Mouse (Mus musculus) cerebellum, adult 18-20 months (tissue): ENCODE data around the gene Ccdc187.

Experiments
- DNase-seq, 2 experiments: peaks; one replicate each; pipeline ENCODE4 v3.0.0; 2021

The Ccdc187 gene

DNA sequence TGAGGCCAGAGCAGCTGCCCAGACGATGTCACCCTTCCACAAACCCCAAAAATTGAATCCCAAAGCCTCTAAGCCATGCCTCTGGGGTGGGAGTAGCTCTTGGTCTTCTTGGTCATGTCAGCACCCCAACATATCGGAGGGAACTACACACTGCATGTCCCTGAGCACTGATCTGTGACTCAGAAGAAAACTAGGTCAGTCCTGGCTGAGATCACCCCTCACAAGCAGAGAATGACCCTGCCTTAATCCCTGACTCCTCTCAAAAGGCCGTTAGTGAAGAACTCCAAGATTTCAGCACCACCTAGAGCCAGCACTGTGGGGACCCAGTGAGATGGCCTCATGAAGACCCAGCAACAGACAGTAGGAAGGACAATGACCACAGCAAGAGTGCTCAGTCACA lies 26.1 kb downstream of the Ccdc187 start:
- no peak for DNase-seq

DNA sequence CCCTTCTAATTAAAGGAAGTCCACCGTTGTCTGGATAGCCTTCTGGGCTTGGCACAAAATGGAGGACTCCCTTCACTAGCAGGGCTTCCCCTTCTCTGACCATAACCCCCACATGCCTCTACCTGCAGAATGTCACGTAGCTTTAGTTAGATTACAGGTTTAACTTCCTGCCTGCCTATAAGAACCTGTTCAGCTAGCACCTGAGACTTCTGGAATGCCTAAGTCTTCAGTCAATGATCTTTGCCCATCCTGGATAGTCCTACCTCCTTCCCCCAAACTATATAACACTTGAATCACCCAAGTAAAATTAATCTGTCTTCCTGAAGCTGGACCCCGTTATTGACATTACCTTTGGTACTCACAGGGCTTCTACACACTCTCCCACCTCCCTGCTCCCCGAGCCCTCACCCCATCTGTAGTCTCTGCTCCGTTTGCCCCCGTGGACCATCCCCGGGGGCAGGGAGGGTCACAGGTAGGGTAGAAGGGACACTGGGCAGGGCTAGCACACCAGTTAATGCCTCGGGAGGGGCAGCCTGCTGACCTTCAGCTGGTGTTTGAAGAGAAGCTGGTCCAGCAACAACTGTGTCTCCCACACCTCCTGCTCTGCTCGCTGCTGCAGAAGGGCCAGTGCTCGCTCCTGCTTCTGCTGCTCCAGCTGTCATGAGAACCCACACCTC lies 28.2 kb downstream of the Ccdc187 start:
- no peak for DNase-seq

DNA sequence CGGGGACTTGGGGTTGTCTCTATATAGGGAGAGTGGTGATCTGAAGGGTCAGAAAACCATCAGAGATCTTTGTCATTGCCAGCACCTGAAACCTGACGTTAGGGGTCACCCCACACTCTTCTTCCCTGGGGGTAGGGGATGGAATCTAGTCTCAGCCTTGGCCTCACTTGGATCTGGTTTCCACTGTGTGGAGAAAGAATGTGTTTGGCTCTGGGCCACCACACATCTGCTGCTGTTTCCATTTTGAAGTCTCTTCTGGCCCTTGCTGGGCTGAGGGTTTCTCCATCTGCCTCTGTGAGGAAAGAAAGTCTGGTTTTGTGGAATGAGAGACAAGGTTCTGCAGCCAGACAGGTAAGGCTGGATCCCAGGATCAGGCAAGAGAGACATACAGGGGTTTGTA lies 29.3 kb downstream of the Ccdc187 start:
- DNase-seq, result no peak

DNA sequence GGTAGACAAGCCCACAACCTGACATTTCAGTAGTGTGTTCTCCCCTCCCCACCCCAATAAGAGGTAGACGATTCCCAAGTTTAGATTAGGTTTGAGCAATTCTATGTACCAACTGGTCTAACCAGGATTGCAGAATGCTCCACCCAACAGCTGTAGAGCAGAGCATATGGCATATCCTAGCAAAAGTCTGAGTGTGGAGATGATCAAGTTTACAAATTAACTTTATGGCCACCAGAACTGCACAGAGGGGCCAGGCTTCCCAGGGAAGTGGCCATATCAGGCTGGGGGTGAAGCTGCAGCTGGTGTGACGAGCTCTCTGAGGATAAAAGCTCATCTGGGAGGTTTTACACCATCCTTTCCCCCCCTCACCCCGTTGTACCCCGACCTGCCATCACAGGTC lies 29.7 kb downstream of the Ccdc187 start:
- no peak for DNase-seq

DNA sequence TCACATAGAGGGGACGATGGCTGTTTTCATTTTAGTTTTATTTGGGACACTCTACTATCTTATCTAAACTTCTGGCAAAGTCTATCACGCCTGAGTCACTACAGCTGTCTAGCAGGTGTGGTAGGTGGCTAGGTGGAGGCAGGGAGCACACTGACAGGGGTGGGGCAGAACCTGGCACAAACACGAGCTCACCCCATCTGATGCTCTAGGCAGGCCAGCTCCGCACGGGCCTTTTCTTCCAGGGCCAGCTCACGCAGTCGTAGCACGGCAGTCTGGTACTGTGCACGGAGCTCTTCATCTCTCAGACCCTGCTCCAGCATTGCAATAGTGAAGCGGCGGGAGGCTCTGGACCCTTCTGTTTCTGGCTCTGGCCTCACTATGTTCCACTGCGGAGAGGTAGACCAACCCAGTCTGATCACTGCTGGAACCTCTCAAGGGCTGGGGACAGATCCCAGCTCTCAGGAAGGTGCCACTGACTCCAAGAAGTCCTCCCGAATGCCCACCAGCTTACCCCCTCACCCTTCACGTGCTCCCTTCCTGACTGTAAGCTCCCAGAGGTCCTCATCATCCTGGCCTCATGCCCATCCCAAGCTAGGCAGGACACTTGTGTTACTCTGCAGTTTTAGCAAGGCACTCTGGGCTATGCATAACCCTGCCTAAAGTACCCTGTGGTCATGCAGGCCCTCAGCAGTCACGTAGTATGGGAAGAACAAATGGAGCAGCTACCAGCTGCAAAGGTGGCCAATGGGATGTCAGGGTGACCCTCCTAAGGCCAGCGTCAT lies 36.9 kb downstream of the Ccdc187 start:
- DNase-seq, result no peak

DNA sequence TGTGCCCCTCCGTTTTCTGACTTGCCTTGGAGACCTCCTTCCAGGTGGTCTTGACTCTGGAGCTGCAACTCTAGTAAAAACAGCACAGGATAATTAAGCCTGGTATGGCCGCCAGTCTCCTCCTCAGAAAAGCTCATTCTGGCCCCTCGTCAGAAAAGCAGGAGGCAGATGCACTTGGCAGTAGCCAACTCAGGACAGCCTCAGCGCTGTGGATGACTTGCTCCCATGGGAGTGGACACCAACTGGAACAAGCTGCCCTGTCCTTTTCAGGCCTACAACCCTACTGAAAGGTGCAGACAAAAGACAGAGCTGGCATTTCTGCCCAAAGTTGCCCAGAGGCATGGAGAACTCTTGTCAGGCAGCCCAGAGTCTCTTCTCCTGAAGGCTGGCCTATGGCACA lies 39.5 kb downstream of the Ccdc187 start:
- peak in 1 of 2 experiments; percentile 21 for DNase-seq

DNA sequence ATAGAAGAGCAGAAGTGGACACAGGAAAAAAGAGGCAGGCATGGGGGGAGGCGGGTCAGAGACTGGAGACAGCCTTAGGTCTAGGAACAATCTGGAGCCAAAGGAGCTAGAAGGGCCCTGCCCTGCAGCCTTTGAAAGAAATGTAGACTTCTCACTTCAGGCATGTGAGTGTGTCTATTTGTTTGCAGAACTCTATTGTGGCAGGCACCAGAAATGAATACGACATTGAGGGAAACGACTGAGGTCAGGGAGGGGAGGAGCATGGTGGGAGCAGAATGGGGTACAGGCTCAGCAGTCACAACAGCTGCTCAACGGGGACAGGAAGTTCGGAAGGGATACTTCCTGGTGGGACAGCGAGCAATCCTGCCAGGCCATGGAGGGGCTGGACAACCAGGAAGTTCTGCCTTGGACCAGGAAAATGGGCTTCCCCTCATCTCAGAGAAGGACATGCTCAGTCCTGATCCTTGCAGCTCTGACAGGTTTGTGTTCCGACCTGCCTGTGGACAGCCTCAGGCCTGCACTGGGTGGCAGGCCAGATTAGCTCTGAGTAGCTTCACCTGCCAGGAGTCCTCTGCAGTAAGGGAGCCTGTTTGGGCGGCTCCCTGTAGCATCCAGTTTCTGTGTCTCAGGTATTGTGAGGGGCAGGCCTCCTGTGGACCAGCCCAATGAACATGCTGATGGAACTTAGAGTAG lies 41.7 kb downstream of the Ccdc187 start:
- no peak for DNase-seq

DNA sequence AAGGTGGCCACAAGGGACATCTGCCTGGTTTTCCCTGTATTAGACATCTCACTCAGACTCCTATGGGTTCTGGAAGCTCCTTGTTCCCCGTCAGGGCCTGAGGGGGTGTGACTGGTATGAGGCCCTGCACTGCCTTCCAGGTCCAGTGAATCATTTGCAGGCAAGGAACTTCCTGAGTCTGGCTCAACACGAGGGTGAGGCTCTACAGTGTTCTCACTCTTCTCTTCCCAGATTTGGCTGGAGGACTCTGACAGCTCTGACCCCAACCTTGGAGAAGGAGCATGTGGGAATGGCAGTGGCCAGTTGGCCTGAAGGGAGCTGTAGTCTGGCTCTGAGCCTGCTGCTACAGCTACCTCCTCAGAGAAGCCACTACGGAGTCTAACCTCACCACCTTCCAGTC lies 46.8 kb downstream of the Ccdc187 start:
- DNase-seq, result no peak

DNA sequence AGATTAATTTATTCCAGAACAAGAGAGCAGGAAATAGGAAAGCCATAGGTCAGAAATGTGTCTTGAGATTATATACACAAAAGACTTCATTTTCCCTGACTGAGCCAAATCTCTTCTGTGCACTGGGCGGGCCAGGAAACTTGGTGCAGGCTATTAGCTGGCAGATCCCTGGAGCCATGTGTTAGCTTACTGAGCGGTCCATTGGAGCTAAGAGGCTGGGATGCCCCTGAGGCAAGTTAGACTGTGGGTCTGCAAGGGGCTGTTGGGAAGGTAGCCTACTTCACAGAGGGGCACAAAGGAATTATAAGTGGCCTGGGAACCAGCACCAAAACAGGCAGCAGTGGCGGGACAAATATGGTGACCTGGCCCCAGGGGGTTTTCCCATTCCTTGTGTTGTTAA lies 53.5 kb downstream of the Ccdc187 start:
- no peak for DNase-seq

DNA sequence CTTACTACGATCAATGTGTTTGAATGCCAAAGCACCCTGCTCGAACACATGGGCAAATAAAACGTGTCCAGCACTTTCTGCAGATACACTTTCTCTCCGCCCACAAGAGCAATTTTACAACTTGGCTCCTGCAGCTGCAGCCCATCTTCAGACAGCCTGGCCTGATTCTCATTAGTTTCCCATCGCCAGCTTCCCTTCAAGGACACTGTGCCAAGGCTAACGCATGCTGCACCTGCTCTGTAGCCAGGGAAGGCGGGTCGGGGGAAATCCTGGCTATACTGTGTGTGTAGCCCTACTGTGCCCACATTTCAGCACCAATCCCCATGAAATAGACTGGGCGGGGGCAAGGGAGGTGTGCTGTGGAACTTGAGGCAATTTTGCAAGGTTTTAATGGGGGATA lies 54.0 kb downstream of the Ccdc187 start:
- DNase-seq, result no peak

DNA sequence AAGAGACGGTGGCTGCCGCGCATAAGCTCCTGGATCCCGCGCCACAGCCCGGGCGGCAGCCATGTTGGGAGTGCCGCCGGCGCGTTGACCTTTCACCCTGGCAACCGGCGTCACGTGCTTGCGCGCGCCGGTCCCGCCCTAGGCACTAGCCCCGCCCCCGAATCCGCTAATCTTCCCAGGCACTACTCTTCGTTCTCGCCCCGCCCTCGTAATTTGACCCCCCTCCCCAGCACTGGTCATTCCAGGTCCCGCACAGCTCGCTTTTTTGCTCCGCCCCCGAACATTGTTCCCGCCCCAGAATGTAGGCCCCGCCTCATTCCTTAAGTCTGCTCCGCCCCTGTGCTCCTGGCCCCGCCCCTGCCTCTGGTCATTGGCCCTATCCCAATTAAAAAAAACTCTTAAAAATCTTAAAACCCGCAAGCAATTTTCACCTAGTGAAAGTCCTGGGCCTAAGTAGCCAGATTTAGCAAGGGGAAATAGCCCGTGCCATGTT lies 57.0 kb downstream of the Ccdc187 start, which contains the start of gene Qsox2:
TSS of gene Qsox2 (minus strand) at position 236 of the 493 bp plus-strand sequence.
- DNase-seq, result peak; percentile 88 to 90

DNA sequence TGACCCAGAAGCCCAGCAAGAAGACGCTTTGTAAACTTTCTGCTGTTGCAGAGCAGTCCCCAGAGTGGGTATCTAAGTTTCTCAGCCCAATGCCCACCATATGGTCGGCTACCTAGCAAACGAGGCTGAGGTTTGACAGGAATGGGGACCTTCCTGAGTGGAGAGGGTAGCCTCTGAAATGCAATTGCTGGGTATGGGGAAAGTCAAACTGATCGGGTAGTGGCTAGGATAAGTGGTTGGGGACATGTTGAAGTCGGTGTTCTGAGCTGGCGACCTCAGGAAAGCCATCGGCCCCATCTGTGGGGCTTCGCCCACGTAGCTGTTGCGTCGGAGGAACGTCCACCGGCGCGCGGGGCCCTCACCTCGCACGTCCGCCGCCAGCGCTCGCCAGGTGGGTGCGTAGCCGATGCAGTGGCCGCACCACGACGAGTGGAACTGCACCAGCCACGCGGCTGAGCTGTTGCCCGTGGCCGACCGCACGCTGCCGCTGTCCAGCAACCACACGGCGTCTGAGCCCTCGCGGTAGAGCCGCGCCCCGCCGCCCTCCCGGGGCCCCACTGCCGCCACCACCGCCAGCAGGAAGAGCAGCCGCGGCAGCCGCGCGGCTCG lies 57.6 kb downstream of the Ccdc187 start:
- peak in 1 of 2 experiments; percentile 44 for DNase-seq

DNA sequence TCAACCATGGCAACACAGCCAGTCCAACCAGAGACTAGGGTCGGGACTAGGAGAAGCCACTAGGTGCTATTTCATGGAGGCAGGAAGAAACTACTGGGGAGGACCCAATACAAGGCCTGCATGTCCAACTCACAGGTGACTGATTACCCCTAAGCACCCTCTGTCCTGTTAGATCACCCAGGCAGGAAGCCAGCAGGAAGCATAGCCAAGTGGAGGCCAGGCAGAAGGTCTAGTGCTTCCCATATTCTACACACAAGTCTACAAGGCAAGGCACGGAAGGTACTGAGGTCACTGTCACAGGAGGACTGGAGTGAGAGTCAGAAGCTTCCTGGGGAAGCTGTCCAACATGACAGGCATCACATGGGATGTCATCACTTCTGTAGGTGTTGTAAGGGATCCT lies 59.6 kb downstream of the Ccdc187 start:
- peak in 1 of 2 experiments; percentile 22 for DNase-seq

DNA sequence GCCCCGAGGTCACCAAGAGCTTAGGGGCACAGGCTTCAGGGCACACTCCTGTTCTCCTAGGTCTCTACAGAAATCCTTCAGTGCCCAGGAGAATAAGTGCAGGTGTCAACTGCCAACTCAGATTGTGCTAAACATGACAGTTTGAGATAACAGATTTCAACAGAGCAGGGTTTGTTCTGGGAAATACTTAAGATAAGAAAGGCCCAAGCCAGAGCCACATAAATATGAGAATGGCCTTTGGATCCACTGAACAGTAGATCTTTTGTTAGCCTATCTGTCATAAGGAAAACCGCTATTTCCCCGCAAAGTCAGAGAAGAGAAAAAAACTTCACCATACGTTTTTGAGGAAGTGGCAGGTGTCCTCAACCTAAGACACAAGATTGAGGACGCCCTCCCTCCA lies 60.1 kb downstream of the Ccdc187 start:
- DNase-seq, result no peak

DNA sequence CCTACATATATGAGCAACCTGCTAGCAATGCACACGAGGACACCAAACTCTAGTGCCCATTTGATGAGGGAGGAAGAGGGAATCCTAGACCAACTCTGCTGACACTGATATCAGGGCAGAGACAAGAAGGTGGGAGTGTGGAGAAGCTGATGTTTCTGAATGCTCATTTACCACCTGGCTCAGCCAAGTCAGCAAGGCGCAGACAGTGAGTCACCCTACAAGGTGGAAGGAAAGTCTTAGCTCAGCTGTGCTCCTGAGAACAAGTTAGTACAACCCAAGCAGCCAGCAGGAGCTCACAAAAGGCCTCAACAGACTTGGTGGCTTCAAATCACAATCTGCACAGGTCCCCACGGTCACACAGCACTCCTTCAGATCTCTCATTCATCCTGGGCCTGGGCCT lies 63.0 kb downstream of the Ccdc187 start:
- DNase-seq, result no peak

DNA sequence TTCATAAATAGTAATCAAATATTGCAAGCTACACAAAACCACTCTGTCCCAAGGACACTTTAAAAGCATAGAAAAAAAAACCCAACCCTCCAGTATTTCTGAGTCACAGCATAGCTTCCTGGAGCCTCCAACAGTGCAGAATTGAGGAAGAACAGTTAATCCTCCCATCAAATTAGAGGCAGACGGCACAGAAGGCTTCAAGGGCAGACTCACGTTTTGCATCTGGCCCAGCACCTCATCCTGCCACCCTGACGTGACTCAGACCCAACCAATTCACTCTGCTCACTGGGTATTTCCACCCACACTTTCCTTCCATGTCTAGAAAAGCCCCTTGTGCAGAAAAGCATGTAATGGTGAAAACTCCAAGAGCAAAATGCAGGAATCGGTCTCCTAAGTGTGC lies 64.1 kb downstream of the Ccdc187 start:
- DNase-seq, result no peak

DNA sequence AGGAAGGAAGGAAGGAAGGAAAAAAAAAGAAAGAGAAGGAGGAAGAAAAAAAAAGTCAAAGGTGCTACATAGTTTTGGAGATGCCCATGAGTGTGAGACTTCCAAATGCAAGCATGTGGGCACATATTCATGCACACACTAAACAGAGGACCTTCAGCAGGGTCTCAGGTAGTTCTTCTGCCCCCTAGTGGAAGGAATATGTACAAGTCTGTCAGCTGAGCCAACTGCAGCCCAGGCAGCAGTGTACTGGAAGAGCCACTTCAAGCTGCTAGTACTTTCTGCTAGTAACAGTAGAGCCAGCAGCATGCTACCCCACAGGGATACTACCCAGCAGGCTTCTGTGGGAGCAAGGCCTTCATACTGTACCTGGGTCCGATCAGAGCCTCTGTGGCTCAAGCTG lies 66.6 kb downstream of the Ccdc187 start:
- peak; percentile 62 to 63 for DNase-seq

DNA sequence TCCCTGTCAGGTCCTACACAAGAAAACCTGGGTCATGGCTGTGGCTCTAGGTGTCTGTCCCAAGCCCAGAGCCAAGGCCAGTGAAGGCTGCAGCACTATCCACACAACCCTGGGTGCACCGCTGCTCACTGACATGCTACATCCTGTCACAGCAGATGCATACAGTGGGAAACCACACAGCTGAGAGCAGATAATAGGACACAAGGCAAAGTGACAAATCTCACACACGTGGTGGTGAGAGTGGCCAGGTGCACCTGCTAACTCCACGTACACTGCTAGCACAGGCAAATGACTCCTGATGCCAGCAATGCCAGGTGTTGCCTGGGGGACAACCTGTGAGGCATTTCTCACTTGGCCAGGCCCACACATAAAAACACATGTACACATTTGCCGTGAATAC lies 69.1 kb downstream of the Ccdc187 start:
- no peak for DNase-seq

DNA sequence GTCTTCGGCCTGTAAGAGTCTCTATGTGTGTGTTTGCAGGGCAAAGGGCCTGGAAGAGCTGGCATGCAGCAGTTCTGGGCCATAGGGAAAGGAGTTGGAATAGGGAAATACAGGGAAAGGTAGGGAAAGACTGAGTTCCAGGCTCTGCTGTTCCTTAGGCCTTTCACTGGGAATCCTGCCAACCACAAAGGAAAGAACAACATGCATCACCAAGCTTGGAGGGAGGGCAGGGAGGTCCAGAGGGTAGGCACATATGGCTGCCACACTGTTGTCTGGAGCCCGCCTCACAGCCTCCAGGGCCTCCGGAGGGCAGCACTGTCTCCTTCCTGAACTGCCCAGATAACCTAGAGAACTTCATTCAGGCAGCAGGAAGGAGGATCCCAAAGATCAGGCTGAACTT lies 70.4 kb downstream of the Ccdc187 start:
- DNase-seq, result peak; percentile 58 to 75

DNA sequence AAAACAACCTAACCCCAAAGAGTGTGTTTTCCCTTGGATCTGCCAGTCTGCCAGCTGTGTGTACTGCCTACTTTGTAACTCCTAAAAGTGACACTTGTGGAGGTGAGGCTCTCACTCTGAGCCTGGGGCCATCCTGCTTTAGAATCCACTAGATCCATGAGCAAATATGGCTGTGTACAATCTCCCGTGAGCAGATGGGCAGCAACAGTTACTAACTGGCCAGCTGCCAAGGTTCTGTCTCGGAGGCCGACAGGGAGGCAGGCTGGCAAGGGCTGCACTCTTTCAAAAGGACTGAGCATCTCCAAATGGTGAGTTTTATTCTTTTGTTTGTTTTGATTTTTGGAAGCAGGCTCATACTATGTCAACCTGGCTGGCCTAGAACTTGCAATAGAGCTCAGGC lies 79.8 kb downstream of the Ccdc187 start:
- DNase-seq, result peak; percentile 88 to 92

DNA sequence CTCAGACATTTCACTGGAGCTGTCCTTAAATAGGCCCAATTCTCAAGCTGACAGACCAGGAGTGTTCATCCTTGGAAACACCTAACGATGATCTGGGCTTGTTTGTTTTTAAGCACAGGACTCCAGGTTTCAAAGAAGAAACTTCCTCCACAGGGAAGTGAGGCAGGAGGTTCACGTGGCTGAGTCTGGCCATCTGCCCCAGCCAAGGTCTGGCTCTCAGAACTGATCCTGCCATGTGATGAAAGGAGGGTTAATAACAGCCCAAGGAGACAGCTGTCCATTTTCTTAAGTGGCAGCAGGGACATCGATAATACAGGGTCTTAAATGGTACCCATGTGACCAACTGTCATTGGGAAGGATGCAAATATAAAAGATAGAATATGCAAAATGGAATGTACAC lies 84.8 kb downstream of the Ccdc187 start:
- DNase-seq, result no peak

DNA sequence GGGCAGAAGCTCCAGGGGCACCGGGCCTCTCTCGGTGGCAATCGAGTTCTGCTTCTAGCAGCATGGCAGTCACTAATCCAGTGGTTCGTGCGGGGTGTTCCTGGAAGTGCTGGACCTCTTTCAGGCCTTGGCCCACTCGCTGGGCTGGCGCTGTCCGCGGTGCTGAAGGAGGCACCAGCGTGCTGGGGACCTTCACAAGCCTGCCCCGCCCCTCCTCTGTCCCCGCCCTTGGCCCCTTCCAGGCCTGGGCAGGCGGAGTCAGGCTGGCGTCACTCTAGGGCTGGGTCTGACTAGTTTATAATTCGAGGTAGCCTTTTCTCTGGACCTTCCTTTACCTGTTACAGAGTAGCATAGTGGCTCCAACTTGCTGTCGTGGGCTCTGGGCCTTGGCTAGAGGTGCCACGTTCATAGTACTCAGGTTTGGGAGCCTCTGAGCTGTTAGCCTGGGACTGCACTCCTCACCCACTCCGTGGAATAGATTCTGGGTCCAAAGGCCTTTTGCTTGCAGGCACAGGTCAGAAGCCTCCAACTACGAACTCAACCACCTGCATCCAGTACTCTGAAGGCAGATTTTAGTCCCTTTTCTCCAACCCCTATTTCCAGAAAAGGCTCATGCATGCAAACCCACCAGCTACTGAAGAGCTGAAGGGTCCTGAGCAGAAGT lies 86.1 kb downstream of the Ccdc187 start, which contains the start of gene Lhx3:
TSS of gene Lhx3 (minus strand) at position 164 of the 664 bp plus-strand sequence.
- peak in 1 of 2 experiments; percentile 21 for DNase-seq

DNA sequence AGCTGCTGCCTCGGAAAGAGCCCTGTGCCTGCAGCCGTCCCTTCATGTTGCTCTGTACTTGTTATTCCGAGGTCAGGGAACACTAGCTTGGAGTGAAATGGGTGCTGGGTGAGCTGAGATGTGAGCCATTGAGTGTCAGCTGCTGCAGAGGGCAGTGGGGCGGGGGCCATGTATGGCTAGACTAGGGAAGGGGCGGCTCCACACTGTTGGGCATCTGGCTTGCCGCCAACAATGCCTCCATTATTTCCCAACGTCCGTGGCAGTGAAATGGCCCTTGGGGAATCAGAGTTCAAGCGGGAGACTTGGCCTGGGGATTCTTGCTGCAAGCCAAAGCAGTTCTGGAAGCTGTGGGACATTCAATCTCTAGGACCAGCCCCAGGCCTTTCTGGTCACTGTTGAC lies 86.8 kb downstream of the Ccdc187 start:
- no peak for DNase-seq
